Mouse (Mus musculus) natural killer cell, adult 2 months (primary cell): ENCODE results near the gene Pde1a.

Source experiments
- DNase-seq, 2 experiments: peaks; one replicate each; pipeline ENCODE4 v3.0.0; 2022; ENCODE audit warnings: low spot score in 2 of 2

Gene Pde1a

GRCm38 (mm10) chr2:80046751-80047513 is 82.3 kb downstream of the Pde1a start:
- no peak for DNase-seq

- DNase-seq: no peak
Observed at GRCm38 (mm10) chr2:80038642-80039445, 90.4 kb downstream of the Pde1a start.

- DNase-seq: no peak
Observed at GRCm38 (mm10) chr2:80037971-80038370, 91.3 kb downstream of the Pde1a start.

- no peak for DNase-seq
Observed at GRCm38 (mm10) chr2:80029051-80029450, 100.2 kb downstream of the Pde1a start.

- no peak for DNase-seq
Observed at GRCm38 (mm10) chr2:80026053-80026452, 103.2 kb downstream of the Pde1a start.

GRCm38 (mm10) chr2:80025597-80025996 is 103.7 kb downstream of the Pde1a start:
- no peak for DNase-seq

- no peak for DNase-seq
Observed at GRCm38 (mm10) chr2:80025038-80025437, 104.2 kb downstream of the Pde1a start.

- no peak for DNase-seq
Observed at GRCm38 (mm10) chr2:80014161-80014560, 115.1 kb downstream of the Pde1a start.

GRCm38 (mm10) chr2:80013060-80013459 is 116.2 kb downstream of the Pde1a start:
- DNase-seq: no peak

- DNase-seq: no peak
Observed at GRCm38 (mm10) chr2:79999168-79999567, 130.1 kb downstream of the Pde1a start.

- DNase-seq: no peak
Observed at GRCm38 (mm10) chr2:79998460-79998859, 130.8 kb downstream of the Pde1a start.

GRCm38 (mm10) chr2:79991642-79992041 is 137.6 kb downstream of the Pde1a start:
- DNase-seq: no peak

- no peak for DNase-seq
Observed at GRCm38 (mm10) chr2:79983778-79984177, 145.5 kb downstream of the Pde1a start.

GRCm38 (mm10) chr2:79983222-79983632 is 146.0 kb downstream of the Pde1a start:
- DNase-seq: no peak

- DNase-seq: no peak
Observed at GRCm38 (mm10) chr2:79981781-79982180, 147.5 kb downstream of the Pde1a start.

- no peak for DNase-seq
Observed at GRCm38 (mm10) chr2:79978992-79979391, 150.3 kb downstream of the Pde1a start.

- no peak for DNase-seq
Observed at GRCm38 (mm10) chr2:79977259-79977658, 152.0 kb downstream of the Pde1a start.

GRCm38 (mm10) chr2:79975947-79976346 is 153.3 kb downstream of the Pde1a start:
- DNase-seq: no peak

GRCm38 (mm10) chr2:79972271-79972670 is 157.0 kb downstream of the Pde1a start:
- DNase-seq: no peak

GRCm38 (mm10) chr2:79969594-79969993 is 159.7 kb downstream of the Pde1a start:
- DNase-seq: no peak

GRCm38 (mm10) chr2:79966681-79967506 is 162.4 kb downstream of the Pde1a start:
- DNase-seq: no peak

- DNase-seq: no peak
Observed at GRCm38 (mm10) chr2:79966086-79966485, 163.2 kb downstream of the Pde1a start.
